Mouse (Mus musculus) adrenal gland, adult 2 months (tissue): ENCODE measurements at regions not wholly inside any gene's neighbourhood (a gene's known extent, or its start where the extent isn't known, plus 50 kb on each side); places are given as distances from the start of the nearest gene placed in this dataset.

Source experiments
- DNase-seq: peaks from one replicate; pipeline ENCODE4 v3.0.0; 2021

- no peak for DNase-seq
Measured at GRCm38 (mm10) chr4:142638733-142639339, 399.6 kb upstream of the Kazn start.

- no peak for DNase-seq
Measured at GRCm38 (mm10) chr4:142638057-142638456, 398.9 kb upstream of the Kazn start.

- no peak for DNase-seq
Measured at GRCm38 (mm10) chr4:142634398-142634797, 395.2 kb upstream of the Kazn start.

GRCm38 (mm10) chr4:142633667-142634350 is 394.6 kb upstream of the Kazn start:
- no peak for DNase-seq

GRCm38 (mm10) chr4:142626503-142627194 is 387.4 kb upstream of the Kazn start:
- DNase-seq: no peak

GRCm38 (mm10) chr4:142625456-142625855 is 386.3 kb upstream of the Kazn start:
- no peak for DNase-seq

GRCm38 (mm10) chr4:142622151-142622861 is 383.1 kb upstream of the Kazn start:
- no peak for DNase-seq

GRCm38 (mm10) chr4:142619396-142619795 is 380.2 kb upstream of the Kazn start:
- no peak for DNase-seq

- DNase-seq: no peak
Measured at GRCm38 (mm10) chr4:142618770-142619169, 379.6 kb upstream of the Kazn start.

- DNase-seq: no peak
Measured at GRCm38 (mm10) chr4:142617676-142618075, 378.5 kb upstream of the Kazn start.

GRCm38 (mm10) chr4:142616901-142617300 is 377.7 kb upstream of the Kazn start:
- DNase-seq: no peak

- DNase-seq: no peak
Measured at GRCm38 (mm10) chr4:142605098-142605497, 365.9 kb upstream of the Kazn start.

- DNase-seq: no peak
Measured at GRCm38 (mm10) chr4:142597214-142597613, 358.0 kb upstream of the Kazn start.

- no peak for DNase-seq
Measured at GRCm38 (mm10) chr4:142589084-142589741, 350.0 kb upstream of the Kazn start.

- DNase-seq: no peak
Measured at GRCm38 (mm10) chr4:142588418-142589083, 349.4 kb upstream of the Kazn start.

- DNase-seq: no peak
Measured at GRCm38 (mm10) chr4:142587345-142588035, 348.3 kb upstream of the Kazn start.

GRCm38 (mm10) chr4:142578536-142578935 is 339.3 kb upstream of the Kazn start:
- no peak for DNase-seq

- no peak for DNase-seq
Measured at GRCm38 (mm10) chr4:142577519-142577918, 338.3 kb upstream of the Kazn start.

- DNase-seq: no peak
Measured at GRCm38 (mm10) chr4:142574528-142574927, 335.3 kb upstream of the Kazn start.

GRCm38 (mm10) chr4:142570712-142571111 is 331.5 kb upstream of the Kazn start:
- no peak for DNase-seq

- DNase-seq: no peak
Measured at GRCm38 (mm10) chr4:142568556-142568955, 329.4 kb upstream of the Kazn start.
